Mouse (Mus musculus): Measurements from ENCODE around the gene Lce6a.

DNA sequence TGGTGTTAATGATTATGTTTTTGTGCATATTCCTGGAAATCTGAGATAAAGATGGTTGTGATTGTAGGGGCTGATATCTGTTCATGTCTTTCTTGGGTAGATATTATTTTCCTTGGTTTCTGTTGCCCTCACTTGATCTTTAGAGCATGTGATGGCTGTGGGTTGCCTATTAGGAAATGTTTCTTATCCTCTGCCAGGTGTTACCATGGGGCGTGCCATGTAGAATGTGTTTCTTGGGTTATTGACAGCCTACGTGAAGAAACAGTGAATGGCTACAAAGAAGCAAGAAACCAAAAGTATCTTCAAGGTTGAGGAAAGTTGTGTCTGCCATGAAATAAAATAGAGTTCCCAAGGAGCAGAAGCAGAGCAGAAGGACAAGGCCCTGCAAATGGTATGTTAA, 23.0 kb downstream of the Lce6a start:
- no peak for TF ChIP-seq CTCF (IDR thresholded peaks at IDR 0.05; ENCODE audit: borderline replicate concordance, insufficient read depth, low read depth, low read length)
- TF ChIP-seq POLR2A (IDR thresholded peaks at IDR 0.05; ENCODE audit: borderline replicate concordance, insufficient read depth, low read length) = no peak
